Mouse (Mus musculus) testis, postnatal 10 days (tissue): ENCODE results near the gene Card6.

Experiments
- DNase-seq: peaks from one replicate; pipeline ENCODE4 v3.0.0; 2021; ENCODE audit warnings: low spot score

Gene Card6

DNA sequence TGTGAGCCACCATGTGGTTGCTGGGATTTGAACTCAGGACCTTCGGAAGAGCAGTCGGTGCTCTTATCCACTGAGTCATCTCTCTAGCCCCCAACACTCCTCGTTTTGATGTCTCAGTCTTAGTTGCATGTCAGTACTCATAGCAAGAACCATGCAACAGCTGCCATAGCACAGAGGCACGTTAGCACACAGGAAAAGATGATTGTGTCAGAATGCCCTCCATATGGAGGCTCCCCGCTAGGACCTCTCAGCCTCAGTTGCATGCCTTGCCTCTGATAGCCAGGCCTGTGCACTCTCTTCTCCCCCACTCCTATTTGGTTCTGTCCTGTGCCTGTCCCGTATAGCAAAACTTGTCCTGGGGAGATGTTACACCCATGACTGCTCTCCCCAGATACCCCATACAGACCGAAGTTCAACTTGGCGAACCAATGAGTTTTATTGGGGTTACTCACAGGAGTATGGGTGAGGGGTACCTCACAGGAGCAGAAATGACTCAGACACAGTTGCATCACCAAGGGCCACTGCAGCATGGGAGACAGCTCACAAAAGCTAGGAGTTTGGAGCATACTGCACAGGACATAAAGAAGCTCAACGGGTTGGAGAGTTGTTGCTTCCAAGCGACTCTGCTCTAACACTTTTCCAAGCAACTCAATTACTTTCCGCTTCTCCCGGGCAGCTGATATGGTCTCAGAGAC, 20.9 kb upstream of the Card6 start:
- no peak for DNase-seq

- no peak for DNase-seq
Observed at GRCm38 (mm10) chr15:5128176-5128940, 20.0 kb upstream of the Card6 start.

GRCm38 (mm10) chr15:5127487-5127886, 19.1 kb upstream of the Card6 start:
- DNase-seq: no peak

DNA sequence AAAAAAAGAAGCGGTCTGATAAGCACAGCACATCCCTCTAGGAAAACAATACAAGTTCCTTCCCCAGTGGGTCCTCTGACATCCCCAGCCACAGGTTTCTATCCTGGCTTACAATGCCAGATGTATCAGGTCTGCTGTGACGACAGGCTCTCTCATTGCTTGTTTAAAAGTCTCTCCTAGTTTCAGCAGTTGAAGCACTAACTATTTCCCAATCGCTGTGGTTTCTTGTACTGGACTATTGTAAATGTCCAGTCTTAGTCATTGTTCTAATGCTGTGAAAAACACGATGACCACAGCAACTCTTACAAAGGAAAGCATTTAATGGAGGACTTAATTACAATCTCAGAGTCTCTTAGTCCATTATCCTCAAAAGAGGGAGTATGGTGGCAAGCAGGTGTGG, 18.1 kb upstream of the Card6 start:
- DNase-seq: no peak

DNA sequence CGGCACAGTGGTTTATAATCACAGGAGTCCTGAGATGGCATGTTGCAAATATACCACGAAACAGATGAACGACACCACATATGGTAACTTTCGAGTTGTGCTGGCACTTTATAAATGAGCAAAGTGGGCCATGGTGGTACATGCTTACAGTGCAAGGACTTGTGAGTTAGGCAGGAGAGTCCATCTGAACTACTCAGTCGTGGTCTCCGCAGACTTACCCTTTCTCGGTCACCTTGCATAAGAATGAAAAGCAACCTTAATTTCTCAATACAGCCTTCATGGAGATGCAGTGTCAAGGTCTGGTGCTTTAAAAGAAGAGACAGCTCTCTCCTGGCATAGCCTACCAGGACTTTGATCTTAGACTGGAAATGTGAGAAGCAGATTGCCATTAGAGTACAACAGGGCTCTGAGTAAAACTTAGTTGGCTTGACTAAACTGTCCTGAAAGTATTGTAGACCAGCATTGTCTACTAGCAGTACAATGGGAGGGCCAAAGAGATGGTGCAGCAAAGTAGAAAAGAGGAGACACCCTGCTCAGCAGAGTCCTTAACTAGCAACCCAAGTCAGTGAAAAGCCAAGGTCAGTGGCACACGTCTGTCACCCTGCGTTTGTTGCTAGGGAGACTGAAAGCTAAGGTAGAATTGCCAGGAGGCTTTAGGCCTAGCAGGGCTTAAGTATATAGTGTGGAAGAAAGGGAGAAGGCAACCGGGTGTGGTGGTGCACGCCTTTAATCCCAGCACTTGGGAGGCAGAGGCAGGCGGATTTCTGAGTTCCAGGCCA, 13.4 kb upstream of the Card6 start:
- no peak for DNase-seq

- DNase-seq: no peak
Observed at GRCm38 (mm10) chr15:5119707-5120106, 11.4 kb upstream of the Card6 start.

- DNase-seq: no peak
Observed at GRCm38 (mm10) chr15:5119192-5119591, 10.9 kb upstream of the Card6 start.

DNA sequence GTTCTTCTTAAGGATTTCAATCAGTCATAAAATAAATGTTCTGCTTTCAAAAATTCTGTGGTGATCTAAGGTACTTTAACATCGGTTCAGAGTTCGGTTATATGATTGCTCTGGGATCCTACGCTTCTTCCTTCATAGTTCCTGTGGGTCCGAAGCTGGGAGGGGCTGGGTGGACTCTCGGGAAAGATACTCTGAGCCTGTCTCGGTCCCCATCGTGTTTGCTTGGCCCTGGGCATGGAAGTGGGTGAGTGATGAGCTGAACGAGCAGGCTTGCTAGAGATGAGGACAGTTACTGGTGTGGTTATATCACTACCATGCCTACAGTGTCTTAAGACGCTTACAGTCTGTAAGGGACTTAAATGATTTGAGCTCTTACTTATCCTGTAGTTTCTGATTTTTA, 10.3 kb upstream of the Card6 start:
- DNase-seq: no peak

DNA sequence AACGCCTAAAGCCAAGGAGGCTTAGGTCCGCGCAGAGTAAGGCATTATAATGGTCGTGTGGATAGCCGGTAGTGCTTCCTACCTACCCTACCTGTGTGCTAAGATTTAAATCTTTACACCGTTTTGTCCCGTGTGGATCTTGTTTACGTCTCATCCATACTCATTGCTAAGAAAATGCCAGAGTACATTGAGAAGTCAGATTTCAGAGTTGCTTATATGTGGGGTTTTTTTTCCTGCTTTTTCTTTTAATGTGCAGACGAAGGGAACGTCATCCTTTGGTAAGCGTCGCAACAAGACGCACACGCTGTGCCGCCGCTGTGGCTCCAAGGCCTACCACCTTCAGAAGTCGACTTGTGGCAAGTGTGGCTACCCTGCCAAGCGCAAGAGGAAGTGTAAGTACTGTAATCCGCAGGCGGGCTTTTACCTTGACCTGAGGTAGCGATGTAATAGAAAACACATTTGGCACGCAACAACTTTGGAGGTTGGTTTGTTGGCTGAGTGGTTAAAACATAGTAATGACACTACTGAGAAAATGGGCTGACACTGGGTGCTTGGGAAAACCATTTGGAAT, 8.8 kb upstream of the Card6 start:
- no peak for DNase-seq

DNA sequence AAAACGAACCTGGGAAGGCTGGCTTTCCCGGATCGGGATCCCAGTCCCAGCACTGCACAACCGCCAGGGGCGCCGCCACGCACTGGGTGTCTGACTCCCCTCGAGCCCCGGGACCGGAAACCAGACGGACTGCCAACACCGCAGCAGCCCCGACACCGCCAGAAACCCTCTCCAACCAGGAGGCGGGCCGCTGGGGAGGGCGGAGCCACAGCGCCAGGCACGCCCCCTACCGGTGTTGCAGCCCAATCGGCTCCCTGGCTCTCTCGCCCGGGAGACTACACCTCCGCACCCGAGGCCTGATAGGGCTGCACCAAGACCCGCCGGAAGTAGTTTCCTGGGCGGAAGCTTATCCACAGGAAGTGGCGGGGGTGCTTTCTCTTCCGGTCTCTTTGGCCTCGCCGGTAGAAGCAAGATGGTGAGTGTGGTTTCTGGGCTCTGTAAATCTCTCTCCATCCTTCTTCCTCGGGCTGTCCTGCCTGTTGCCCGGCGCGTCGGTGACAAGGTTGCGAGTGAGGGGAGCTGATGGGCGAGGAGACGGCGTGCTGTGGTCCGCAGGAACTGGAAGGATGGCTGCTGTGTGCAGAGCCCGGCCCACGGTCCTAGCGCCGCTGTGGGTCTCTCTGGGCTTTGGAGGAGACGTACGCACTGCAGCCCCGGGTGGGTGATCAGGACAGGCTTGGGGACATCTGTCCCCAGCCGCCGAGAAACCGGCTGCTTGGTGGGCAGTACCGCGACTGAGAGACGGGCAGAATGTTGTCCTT, 8.1 kb upstream of the Card6 start, which contains the start of gene Rpl37:
Rpl37 (plus strand) TSS at position 376 of the 761 bp plus-strand sequence.
- DNase-seq: peak; percentile 99

DNA sequence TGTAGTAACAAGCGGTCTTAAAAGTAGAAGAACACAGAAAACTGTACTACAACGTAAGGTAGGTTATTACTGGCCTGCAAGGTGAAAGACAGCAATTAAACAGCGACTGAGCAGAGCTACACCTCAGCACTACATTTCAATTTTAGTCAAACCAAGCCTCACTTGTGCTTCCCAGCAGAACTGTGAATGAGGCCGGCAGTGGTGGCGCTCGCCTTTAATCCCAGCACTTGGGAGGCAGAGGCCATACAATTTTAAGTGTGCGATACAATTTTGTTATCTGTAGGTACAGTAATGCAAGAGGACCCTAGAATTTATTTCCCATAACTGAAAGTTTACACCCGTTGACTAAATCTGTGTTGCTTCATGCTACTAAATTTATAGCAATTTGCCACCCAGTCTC, 6.8 kb upstream of the Card6 start:
- DNase-seq: no peak

DNA sequence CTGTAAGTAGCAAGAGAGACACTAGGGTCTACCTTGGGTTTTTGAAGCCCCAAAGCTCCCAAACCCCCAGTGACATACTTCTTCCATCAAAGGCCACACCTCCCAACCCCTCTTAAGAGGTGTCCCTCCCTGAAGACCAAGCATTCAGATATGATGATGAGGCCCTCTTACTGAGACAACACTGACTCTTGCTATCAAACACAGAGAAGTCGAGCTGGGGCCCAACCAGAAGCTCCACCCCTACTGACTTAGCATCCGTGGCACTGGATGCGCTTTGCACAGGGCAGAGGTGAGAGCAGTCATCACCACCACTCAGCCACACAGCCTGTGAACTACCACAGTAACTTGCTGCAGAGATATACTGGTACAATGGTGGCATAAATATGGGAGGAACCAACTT, 4.3 kb upstream of the Card6 start:
- DNase-seq: no peak

GRCm38 (mm10) chr15:5108655-5109040, 309 bp upstream of the Card6 start:
- DNase-seq: no peak

DNA sequence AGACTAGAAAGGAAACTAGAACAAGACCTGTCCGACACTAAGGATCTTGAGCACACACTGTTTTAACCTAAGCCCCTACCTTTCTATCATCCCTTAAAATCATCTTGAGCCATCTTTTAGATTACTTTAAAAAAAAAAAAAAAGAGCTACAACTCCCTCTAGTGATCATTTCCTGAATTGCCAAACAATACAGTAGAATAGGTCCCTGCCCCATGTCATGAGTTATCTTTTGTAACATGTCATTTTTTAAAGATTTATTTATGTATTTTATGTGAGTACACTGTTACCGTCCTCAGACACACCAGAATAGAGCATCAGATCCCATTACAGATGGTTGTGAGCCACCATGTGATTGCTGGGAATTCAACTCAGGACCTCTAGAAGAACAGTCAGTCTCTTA, 2.0 kb downstream of the Card6 start:
- no peak for DNase-seq

DNA sequence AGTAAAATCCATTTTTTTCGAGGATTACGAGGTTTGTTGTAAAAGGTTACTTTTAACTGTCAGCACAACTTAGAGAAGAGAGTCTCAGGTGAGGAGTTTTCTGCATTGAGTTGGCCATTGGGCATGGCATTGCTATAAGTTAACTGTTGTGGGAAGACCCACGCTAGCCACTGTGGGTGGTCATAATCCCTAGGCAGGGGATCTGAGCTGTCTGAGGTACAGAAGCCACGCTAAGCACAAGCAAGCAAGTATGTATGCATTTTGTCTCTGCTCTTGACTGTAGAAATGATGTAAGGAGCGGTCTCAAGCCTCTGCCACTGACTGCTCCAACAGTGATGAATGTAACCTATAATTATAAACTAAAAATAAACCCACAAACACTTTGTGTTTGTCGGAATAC, 2.4 kb downstream of the Card6 start:
- no peak for DNase-seq

GRCm38 (mm10) chr15:5102312-5102711, 6.0 kb downstream of the Card6 start:
- DNase-seq: no peak

DNA sequence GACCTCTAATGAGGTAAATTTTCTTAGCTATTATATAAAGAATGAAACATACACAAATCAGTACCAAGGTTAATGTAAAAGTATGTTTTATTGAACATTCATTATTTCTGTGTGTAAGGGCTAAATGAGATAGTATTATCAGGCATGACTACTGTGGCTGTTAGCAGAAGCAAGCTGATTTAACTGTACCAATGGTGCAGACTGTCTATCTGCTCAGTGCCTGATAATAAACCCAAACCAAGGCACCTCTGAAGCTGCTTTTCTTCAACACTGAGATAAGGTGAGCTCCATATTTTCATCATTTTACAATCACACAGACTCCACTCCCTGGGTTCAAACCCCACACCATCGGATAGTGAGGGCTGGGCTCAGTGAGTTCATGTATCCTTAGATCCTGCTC, 11.0 kb downstream of the Card6 start:
- no peak for DNase-seq

DNA sequence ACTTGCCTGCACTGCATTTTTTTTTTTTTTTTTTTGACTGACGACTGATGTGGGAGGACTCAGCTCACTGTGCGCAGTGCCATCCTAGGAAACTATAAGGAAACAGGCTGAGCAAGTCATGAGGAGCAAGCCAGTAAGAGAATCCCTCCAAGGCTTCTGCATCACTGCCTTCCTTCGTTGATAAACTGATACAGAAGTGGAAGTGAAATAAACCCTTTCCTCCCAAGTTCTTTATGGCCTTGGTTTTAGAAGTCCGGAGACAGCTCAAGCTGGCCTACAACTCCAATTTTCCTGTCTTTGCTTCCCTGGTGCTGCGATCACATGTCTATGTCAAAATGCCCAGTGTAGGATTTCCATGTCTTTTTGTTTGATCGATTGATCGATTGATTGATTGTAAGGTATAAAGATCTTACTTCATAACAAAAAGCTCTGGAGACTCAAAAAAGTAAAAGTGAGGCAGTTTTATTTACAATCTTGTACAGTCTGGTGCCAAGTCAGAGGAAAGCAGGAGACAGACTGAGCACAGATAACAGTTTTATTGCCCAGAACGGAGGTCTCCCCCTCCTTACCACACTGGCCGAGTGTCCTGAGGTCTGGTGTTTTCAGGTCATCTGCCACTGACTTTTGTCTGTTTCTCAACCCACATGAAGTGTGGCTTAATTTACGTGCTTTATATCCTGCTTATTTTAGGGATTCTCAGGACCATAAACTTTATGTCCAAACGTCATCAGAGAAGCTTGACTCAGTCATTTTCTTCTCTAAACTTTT, 12.6 kb downstream of the Card6 start:
- DNase-seq: no peak

DNA sequence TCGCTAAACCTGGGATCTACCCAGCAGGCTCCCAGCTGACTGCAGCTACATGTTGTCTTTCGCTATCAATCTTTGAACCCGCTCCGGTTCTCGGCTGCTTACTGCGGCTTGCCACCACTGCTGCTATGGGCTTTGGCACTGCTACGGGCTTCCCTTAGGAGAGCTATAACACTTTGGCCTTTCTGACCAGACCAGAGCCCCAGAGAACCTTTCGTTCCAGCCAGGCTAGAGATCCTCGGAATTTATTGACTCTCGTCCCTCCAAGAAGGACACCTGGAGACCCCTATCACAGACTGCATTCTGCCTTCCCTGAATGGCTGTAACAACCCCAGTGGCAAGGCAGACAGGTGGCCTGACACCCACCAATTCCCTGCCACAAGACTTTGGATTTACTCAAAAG, 18.2 kb downstream of the Card6 start:
- DNase-seq: no peak

DNA sequence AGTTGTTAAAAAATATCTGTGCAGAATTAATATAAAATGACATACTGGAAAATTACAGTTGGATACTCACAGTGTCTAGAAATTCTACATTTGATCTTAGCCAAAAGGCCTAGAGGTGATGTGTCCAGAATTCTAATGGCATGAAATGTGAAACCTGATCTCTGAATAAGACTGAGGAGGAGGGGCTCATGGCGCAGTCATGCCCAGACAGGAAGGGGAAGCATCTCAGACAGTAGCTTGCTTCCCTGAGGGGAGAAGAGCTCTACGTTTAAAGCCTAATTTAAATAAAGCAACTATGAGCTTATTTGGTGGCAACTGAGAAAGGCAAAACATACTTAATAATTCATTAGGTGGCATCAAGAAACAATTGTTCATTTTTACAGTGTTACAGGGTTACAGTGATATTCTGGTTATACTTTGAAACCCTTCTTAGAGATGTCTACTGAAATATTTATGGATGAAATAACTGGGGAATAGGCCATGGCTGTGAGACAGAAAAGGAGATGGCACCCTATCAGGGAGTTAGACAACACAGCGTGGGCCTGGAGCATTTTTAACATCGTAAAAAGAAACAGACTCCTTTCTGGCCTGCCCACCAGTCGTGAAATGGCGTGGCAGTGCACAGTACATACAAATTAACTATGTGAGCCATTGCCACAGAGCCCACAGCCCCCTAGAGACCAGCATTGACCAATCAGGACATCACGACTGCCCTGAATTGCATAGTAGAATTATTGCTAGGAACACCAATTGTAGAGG, 19.3 kb downstream of the Card6 start:
- no peak for DNase-seq
